Mouse (Mus musculus): ENCODE results near the gene Gpx7.

Gpx7 gene

GRCm38 (mm10) chr4:108392558-108392957, 14.2 kb downstream of the Gpx7 start:
- CTCF ChIA-PET = no interaction called here

- CTCF ChIA-PET = interaction anchor here (0.7 kb wide), 1 partner anchor 67 kb away, joined by 14 read pairs; no protein-coding TSS in a partner anchor
Measured at GRCm38 (mm10) chr4:108391124-108391523, 15.6 kb downstream of the Gpx7 start.

- CTCF ChIA-PET = no interaction called here
Measured at GRCm38 (mm10) chr4:108388741-108389140, 18.0 kb downstream of the Gpx7 start.

- CTCF ChIA-PET = interaction anchor here (0.6 kb wide), 1 partner anchor 102 kb away, joined by 3 read pairs; no protein-coding TSS in a partner anchor
Measured at GRCm38 (mm10) chr4:108387681-108388253, 19.0 kb downstream of the Gpx7 start.

GRCm38 (mm10) chr4:108387106-108387505, 19.7 kb downstream of the Gpx7 start:
- CTCF ChIA-PET = interaction anchor here (0.6 kb wide), 1 partner anchor 103 kb away, joined by 3 read pairs; no protein-coding TSS in a partner anchor

- CTCF ChIA-PET = no interaction called here
Measured at GRCm38 (mm10) chr4:108386087-108386486, 20.7 kb downstream of the Gpx7 start.

GRCm38 (mm10) chr4:108383183-108383714, 23.5 kb downstream of the Gpx7 start, which contains the start of gene Shisal2a:
Gene Shisal2a (minus strand): TSS chr4:108383349.
- CTCF ChIA-PET = no interaction called here

- CTCF ChIA-PET = no interaction called here
Measured at GRCm38 (mm10) chr4:108380146-108380545, 26.6 kb downstream of the Gpx7 start.

GRCm38 (mm10) chr4:108379476-108379875, 27.3 kb downstream of the Gpx7 start:
- CTCF ChIA-PET = no interaction called here

GRCm38 (mm10) chr4:108372166-108372565, 34.6 kb downstream of the Gpx7 start:
- CTCF ChIA-PET = no interaction called here

- CTCF ChIA-PET = no interaction called here
Measured at GRCm38 (mm10) chr4:108371421-108371820, 35.3 kb downstream of the Gpx7 start.

- CTCF ChIA-PET = no interaction called here
Measured at GRCm38 (mm10) chr4:108370409-108370808, 36.4 kb downstream of the Gpx7 start.

- CTCF ChIA-PET = interaction anchor here (0.6 kb wide), 1 partner anchor 210 kb away, joined by 4 read pairs; no protein-coding TSS in a partner anchor
Measured at GRCm38 (mm10) chr4:108369254-108369653, 37.5 kb downstream of the Gpx7 start.

- CTCF ChIA-PET = no interaction called here
Measured at GRCm38 (mm10) chr4:108364111-108364476, 42.7 kb downstream of the Gpx7 start.

- CTCF ChIA-PET = no interaction called here
Measured at GRCm38 (mm10) chr4:108363355-108364110, 43.2 kb downstream of the Gpx7 start.

- CTCF ChIA-PET = interaction anchor here (0.9 kb wide), 1 partner anchor 22 kb away, joined by 3 read pairs; no protein-coding TSS in a partner anchor
Measured at GRCm38 (mm10) chr4:108362321-108363261, 44.2 kb downstream of the Gpx7 start.

- CTCF ChIA-PET = no interaction called here
Measured at GRCm38 (mm10) chr4:108360136-108361055, 46.4 kb downstream of the Gpx7 start.

GRCm38 (mm10) chr4:108358498-108358897, 48.3 kb downstream of the Gpx7 start:
- CTCF ChIA-PET = interaction anchor here (0.5 kb wide), 1 partner anchor 25 kb away, joined by 9 read pairs; no protein-coding TSS in a partner anchor

- CTCF ChIA-PET = no interaction called here
Measured at GRCm38 (mm10) chr4:108357458-108357857, 49.3 kb downstream of the Gpx7 start.

GRCm38 (mm10) chr4:108353591-108353990, 53.2 kb downstream of the Gpx7 start:
- CTCF ChIA-PET = interaction anchor here (0.5 kb wide), 1 partner anchor 145 kb away, joined by 3 read pairs; no protein-coding TSS in a partner anchor

- CTCF ChIA-PET = no interaction called here
Measured at GRCm38 (mm10) chr4:108350819-108351218, 55.9 kb downstream of the Gpx7 start.
